Mouse (Mus musculus): ENCODE measurements at regions not wholly inside any gene's neighbourhood (a gene's known extent, or its start where the extent isn't known, plus 50 kb on each side); places are given as distances from the start of the nearest gene placed in this dataset.

- no peak for DNase-seq
Observed at GRCm38 (mm10) chr13:84648056-84648455, 426.0 kb downstream of the Tmem161b start.

- DNase-seq, result no peak
Observed at GRCm38 (mm10) chr13:84663967-84664366, 441.9 kb downstream of the Tmem161b start.

GRCm38 (mm10) chr13:84680971-84681370 lies 458.9 kb downstream of the Tmem161b start:
- DNase-seq, result no peak

- no peak for DNase-seq
Observed at GRCm38 (mm10) chr13:84685930-84686329, 463.8 kb downstream of the Tmem161b start.

GRCm38 (mm10) chr13:84693462-84693861 lies 471.4 kb downstream of the Tmem161b start:
- DNase-seq, result no peak

GRCm38 (mm10) chr13:84698472-84699080 lies 476.5 kb downstream of the Tmem161b start:
- no peak for DNase-seq

GRCm38 (mm10) chr13:84741231-84741630 lies 448.0 kb upstream of the Ccnh start:
- DNase-seq, result no peak

- DNase-seq, result no peak
Observed at GRCm38 (mm10) chr13:84748331-84748730, 440.9 kb upstream of the Ccnh start.

- no peak for DNase-seq
Observed at GRCm38 (mm10) chr13:84749214-84749613, 440.0 kb upstream of the Ccnh start.

- DNase-seq, result no peak
Observed at GRCm38 (mm10) chr13:84750136-84750535, 439.1 kb upstream of the Ccnh start.

- no peak for DNase-seq
Observed at GRCm38 (mm10) chr13:84751576-84752490, 437.4 kb upstream of the Ccnh start.

GRCm38 (mm10) chr13:84752491-84752820 lies 436.8 kb upstream of the Ccnh start:
- DNase-seq, result no peak

GRCm38 (mm10) chr13:84753751-84754500 lies 435.3 kb upstream of the Ccnh start:
- DNase-seq, result no peak

GRCm38 (mm10) chr13:84754821-84755725 lies 434.1 kb upstream of the Ccnh start:
- DNase-seq, result no peak

- no peak for DNase-seq
Observed at GRCm38 (mm10) chr13:84756796-84757335, 432.3 kb upstream of the Ccnh start.

- no peak for DNase-seq
Observed at GRCm38 (mm10) chr13:84757896-84758567, 431.2 kb upstream of the Ccnh start.

GRCm38 (mm10) chr13:84758568-84758900 lies 430.7 kb upstream of the Ccnh start:
- peak; percentile 70 for DNase-seq

- DNase-seq, result no peak
Observed at GRCm38 (mm10) chr13:84759061-84759460, 430.1 kb upstream of the Ccnh start.

- no peak for DNase-seq
Observed at GRCm38 (mm10) chr13:84760471-84760870, 428.7 kb upstream of the Ccnh start.

- DNase-seq, result peak; percentile 60
Observed at GRCm38 (mm10) chr13:84760978-84761377, 428.2 kb upstream of the Ccnh start.

- DNase-seq, result no peak
Observed at GRCm38 (mm10) chr13:84761821-84762220, 427.4 kb upstream of the Ccnh start.

GRCm38 (mm10) chr13:84763916-84764315 lies 425.3 kb upstream of the Ccnh start:
- DNase-seq, result no peak

All from right cerebral cortex, postnatal 4 days (tissue).